Mouse (Mus musculus): ENCODE results near the gene Zscan25. TPM values are rescaled to one million over a fixed set of nuclear protein-coding genes. Genes with fewer than 3 reads are reported as not detected.
"Not testable (repeated sequence)": the region's sequence is repeated elsewhere in the genome, so short reads cannot be mapped to it uniquely, and the experiment has no call there.

Gene Zscan25
- polyA plus RNA-seq (2014; fragmentation: Nextera tagmentation; extraction: Ambion mirVana) = 0.98 and 1.6 TPM in 2 replicates

DNA sequence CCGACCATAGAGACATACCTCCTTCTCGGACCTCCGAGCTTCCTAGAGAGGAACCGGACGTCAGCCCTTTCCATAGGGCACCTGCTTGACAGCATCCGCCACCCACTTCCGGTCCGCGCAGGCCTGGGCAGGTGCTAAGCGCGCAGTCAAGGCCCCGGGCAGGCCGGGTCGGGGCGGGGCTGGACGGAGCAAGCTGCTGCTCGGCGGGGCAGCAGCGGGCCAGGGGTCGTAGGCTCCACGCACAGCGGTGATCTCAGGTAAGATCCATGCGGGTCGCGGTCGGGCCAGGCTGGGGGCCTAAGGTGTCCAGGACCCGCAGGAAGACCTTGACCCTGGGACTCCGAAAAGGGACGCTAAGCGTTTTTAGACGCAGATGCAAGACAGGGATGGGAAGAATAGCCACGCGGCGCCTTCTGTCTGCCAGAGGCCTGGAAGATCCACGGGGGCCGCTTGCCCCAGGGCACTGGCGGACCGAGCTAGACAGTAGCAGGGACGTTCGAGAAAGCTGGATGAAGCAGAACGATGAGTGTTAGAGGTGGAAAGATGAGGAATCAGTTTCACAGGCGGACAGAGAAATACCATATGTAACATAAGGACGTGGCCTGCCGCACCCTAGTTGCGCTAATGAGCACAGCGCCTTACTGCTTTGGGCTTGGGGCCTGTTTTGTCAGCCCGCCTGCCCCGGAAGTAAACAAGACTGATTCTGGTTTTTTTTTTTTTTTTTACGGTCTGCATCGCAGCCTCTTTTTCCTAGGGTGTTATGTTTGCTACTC is at the start of gene Zscan25:
Zscan25 (plus strand) TSS at position 130 of the 773 bp plus-strand sequence.
- peak; percentile 99 for ATAC-seq
- Histone ChIP-seq H3K4me2 (ENCODE audit: low read length) (peak within 1 kb of the TSS; percentile 80), H3K27me3 (replicated peaks; ENCODE audit: control insufficient read depth, insufficient read depth, low read length) (no peaks in the 10 kb centered on the region), H3K4me3 (ENCODE audit: low read depth, low read length) (peak within 1 kb of the TSS; percentile 88), H3K4me1 (ENCODE audit: control insufficient read depth, insufficient read depth, low read length) (no peaks in the 10 kb centered on the region), H3K9me3 (replicated peaks; ENCODE audit: control insufficient read depth, low read length) (no peaks in the 10 kb centered on the region), H3K9ac (ENCODE audit: low read length) (peak within 1 kb of the TSS; percentile 90), H3K36me3 (ENCODE audit: control insufficient read depth, insufficient read depth, low read length) (peaks cover 25% of the 10 kb centered on the region), H3K27ac (ENCODE audit: low read depth, low read length) (peak within 1 kb of the TSS; percentile 86)
- under 1% methylated on average over 50 of the region's 50 CpGs for WGBS
- DNase-seq (ENCODE audit: low spot score) = peak; percentile 95

DNA sequence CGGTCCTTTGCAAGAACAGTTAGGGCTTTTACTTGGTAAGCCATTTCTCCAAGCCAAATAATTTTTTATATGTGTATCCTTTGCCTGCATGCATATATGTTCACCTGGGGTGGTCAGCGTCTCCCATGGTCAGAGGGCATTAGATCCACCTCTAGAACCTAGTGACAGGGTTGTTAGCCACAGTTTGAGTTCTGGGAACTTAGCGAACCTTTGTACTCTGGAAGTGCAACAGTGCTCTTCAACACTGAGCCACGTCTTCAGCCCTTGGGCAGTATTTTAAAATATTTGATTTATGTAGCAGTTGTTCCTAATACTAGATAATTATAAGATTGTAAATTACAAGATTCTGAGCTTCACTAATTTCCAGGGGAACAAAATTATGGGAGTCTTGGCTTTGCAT is 49.7 kb upstream of the Zscan25 start:
- H3K4me2 ChIP-seq (ENCODE audit: low read length) = peak overlapping the region; percentile 71
- H3K27ac ChIP-seq (ENCODE audit: low read depth, low read length) = no peak overlapping the region
- no peaks in the 10 kb centered on the region for H3K9me3 ChIP-seq (replicated peaks; ENCODE audit: control insufficient read depth, low read length)
- H3K4me3 ChIP-seq (ENCODE audit: low read depth, low read length) = no peak overlapping the region
- H3K27me3 ChIP-seq (replicated peaks; ENCODE audit: control insufficient read depth, insufficient read depth, low read length) = no peaks in the 10 kb centered on the region
- no peak for DNase-seq (ENCODE audit: low spot score)
- peaks cover 25% of the 10 kb centered on the region for H3K36me3 ChIP-seq (ENCODE audit: control insufficient read depth, insufficient read depth, low read length)
- ATAC-seq = no peak
- H3K9ac ChIP-seq (ENCODE audit: low read length) = peak overlapping the region; percentile 97; the same call in 1 of the 2 replicates
- 0 out of 2 replicates have a peak, but pooled peaks cover 12% of the 10 kb centered on the region for H3K4me1 ChIP-seq (ENCODE audit: control insufficient read depth, insufficient read depth, low read length)
- 86% methylated on average over 4 of the region's 4 CpGs for WGBS

DNA sequence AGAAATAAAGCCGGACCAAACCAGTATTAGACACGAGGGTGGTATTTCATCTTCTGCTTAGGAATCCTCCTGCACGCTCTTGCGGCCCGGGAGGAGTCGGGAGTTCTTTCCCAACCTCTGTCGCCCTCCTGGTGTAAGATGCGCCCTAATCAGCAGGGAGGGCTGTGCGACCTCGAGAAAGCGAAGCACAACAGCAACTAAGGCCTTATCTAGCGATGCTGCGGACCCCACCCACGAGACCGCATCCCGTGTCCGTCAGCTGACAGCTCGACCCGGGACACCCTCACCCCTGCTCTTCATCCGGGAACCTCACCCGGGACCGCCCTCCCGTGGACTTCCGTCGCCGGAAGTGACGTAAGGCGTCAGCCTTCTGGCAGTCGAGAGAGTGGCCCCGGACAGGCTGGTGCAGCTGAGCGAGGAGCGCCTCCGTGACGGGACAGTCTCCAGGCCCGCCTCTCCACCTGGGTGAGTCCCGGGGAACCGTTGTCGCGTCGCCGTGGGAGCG is 48.9 kb upstream of the Zscan25 start, which contains the start of gene Zfp655:
Zfp655 (plus strand) TSS at position 349 of the 505 bp plus-strand sequence.
- peak; percentile 97 for DNase-seq (ENCODE audit: low spot score)
- no peaks in the 10 kb centered on the region for H3K9me3 ChIP-seq (replicated peaks; ENCODE audit: control insufficient read depth, low read length)
- H3K4me1 ChIP-seq (ENCODE audit: control insufficient read depth, insufficient read depth, low read length) = 0 out of 2 replicates have a peak, but pooled peaks cover 12% of the 10 kb centered on the region
- H3K36me3 ChIP-seq (ENCODE audit: control insufficient read depth, insufficient read depth, low read length) = peaks cover 32% of the 10 kb centered on the region
- no peaks in the 10 kb centered on the region for H3K27me3 ChIP-seq (replicated peaks; ENCODE audit: control insufficient read depth, insufficient read depth, low read length)
- ATAC-seq = peak; percentile 98
- under 1% methylated on average over 42 of the region's 42 CpGs for WGBS
- H3K4me2 ChIP-seq (ENCODE audit: low read length) = peak within 1 kb of the TSS; percentile 71
- peak within 1 kb of the TSS; percentile 79 for H3K27ac ChIP-seq (ENCODE audit: low read depth, low read length)
- H3K4me3 ChIP-seq (ENCODE audit: low read depth, low read length) = peak within 1 kb of the TSS; percentile 95
- peak within 1 kb of the TSS; percentile 97 for H3K9ac ChIP-seq (ENCODE audit: low read length)

DNA sequence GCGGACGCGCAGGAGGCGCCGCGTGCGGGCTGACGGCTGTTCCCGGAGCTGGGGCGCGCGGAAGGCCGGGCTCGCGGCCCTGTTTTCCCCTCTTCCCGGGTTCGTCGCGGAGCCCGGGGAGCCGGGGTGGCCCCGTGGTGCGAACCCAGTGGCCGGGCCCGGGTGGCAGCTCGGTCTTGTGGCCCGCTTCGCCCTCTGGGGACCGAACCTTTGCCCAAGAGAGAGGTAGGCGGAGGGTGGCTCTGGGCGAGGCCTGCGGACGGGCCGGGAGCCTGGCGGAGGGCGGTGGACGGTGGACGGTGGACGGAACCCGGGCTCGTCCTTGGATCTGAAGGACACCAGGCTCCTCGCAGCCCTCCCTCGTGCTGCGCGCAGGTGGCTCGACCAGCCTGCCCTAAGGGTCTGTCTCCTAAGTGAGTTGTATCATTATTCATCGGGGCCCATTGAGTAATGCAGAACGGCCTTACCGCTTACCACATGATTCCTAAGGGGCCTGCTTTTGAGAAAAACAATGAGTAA is 48.3 kb upstream of the Zscan25 start:
- WGBS = under 1% methylated on average over 35 of the region's 49 CpGs
- Histone ChIP-seq H3K9me3 (replicated peaks; ENCODE audit: control insufficient read depth, low read length) (no peaks in the 10 kb centered on the region), H3K4me1 (ENCODE audit: control insufficient read depth, insufficient read depth, low read length) (0 out of 2 replicates have a peak, but pooled peaks cover 12% of the 10 kb centered on the region), H3K36me3 (ENCODE audit: control insufficient read depth, insufficient read depth, low read length) (peaks cover 37% of the 10 kb centered on the region), H3K9ac (ENCODE audit: low read length) (peak overlapping the region; percentile 97), H3K27me3 (replicated peaks; ENCODE audit: control insufficient read depth, insufficient read depth, low read length) (no peaks in the 10 kb centered on the region), H3K4me3 (ENCODE audit: low read depth, low read length) (peak overlapping the region; percentile 95), H3K27ac (ENCODE audit: low read depth, low read length) (peak overlapping the region; percentile 79), H3K4me2 (ENCODE audit: low read length) (peak overlapping the region; percentile 71)
- ATAC-seq = peak; percentile 75
- no peak for DNase-seq (ENCODE audit: low spot score)

DNA sequence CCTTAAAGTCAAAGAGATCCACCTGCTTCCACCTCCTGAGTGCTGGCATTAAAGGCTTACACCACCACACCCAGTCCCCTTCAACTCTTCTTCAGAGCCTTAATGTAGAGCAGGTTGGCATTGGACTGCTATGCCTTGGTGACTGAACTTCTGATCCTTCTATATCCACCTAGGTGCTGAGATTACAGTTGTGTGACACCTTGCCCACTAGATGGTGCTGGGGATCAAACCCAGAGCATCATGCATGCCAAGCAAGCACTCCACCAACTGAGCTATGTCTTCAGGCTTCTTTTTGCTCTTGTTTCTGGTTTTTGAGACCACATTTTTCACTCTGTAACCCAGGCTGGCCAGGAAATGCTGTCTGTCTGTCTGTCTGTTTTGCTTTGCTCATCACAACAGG is 45.7 kb upstream of the Zscan25 start:
- Histone ChIP-seq H3K9ac (ENCODE audit: low read length) (no peak overlapping the region), H3K4me2 (ENCODE audit: low read length) (no peak overlapping the region), H3K4me1 (ENCODE audit: control insufficient read depth, insufficient read depth, low read length) (0 out of 2 replicates have a peak, but pooled peaks cover 12% of the 10 kb centered on the region), H3K4me3 (ENCODE audit: low read depth, low read length) (no peak overlapping the region), H3K9me3 (replicated peaks; ENCODE audit: control insufficient read depth, low read length) (no peaks in the 10 kb centered on the region), H3K36me3 (ENCODE audit: control insufficient read depth, insufficient read depth, low read length) (peaks cover 61% of the 10 kb centered on the region), H3K27me3 (replicated peaks; ENCODE audit: control insufficient read depth, insufficient read depth, low read length) (no peaks in the 10 kb centered on the region), H3K27ac (ENCODE audit: low read depth, low read length) (no peak overlapping the region)
- ATAC-seq = no peak
- DNase-seq (ENCODE audit: low spot score) = peak; percentile 23

- ATAC-seq (no peak), DNase-seq (ENCODE audit: low spot score) (no peak)
- WGBS = 94% methylated on average over 3 of the region's 3 CpGs
- Histone ChIP-seq H3K36me3 (ENCODE audit: control insufficient read depth, insufficient read depth, low read length) (peaks cover 48% of the 10 kb centered on the region), H3K9me3 (replicated peaks; ENCODE audit: control insufficient read depth, low read length) (no peaks in the 10 kb centered on the region), H3K4me2 (ENCODE audit: low read length) (no peak overlapping the region), H3K4me3 (ENCODE audit: low read depth, low read length) (no peak overlapping the region), H3K4me1 (ENCODE audit: control insufficient read depth, insufficient read depth, low read length) (no peaks in the 10 kb centered on the region), H3K9ac (ENCODE audit: low read length) (no peak overlapping the region), H3K27ac (ENCODE audit: low read depth, low read length) (no peak overlapping the region), H3K27me3 (replicated peaks; ENCODE audit: control insufficient read depth, insufficient read depth, low read length) (no peaks in the 10 kb centered on the region)
Observed at GRCm38 (mm10) chr5:145249520-145249919, 30.8 kb upstream of the Zscan25 start.

DNA sequence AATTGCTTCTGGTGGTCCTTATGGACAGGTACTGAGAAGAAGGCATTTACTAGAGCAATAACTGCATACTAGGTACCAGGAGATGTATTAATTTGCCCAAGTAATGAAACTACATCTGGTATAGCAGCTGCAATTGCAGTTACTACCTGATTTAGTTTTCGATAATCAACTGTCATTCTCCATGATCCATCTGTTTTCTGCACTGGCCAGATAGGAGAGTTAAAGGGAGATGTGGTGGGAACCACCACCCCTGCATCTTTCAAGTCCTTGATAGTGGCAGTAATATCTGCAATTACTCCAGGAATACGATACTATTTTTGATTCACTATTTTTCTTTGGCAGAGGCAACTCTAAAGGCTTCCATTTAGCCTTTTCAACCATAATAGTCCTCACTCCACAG is 6.7 kb upstream of the Zscan25 start:
- 85% methylated on average over 2 of the region's 2 CpGs for WGBS

DNA sequence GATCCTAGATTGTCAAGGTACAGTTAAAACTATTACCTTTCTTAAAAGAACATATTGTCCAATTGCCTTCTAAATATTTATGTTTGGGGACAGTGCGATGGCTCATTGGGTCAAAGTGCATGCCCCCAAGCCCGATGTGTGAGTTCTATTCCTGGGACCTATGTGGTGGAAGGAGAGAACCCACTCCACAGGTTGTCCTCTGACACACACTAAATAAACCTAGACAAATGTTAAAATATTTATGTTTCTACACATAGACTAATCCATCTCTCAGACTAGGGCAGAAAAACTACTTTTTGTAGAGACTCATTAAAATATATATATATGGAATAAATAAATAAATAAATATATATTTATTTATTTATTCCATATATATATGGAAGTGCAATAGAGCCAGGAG is 352 bp upstream of the Zscan25 start:
- peak overlapping the region; percentile 88 for H3K4me3 ChIP-seq (ENCODE audit: low read depth, low read length)
- no peaks in the 10 kb centered on the region for H3K4me1 ChIP-seq (ENCODE audit: control insufficient read depth, insufficient read depth, low read length)
- peaks cover 22% of the 10 kb centered on the region for H3K36me3 ChIP-seq (ENCODE audit: control insufficient read depth, insufficient read depth, low read length)
- no peak for DNase-seq (ENCODE audit: low spot score)
- 94% methylated on average over 2 of the region's 2 CpGs for WGBS
- no peak overlapping the region for H3K27ac ChIP-seq (ENCODE audit: low read depth, low read length)
- no peaks in the 10 kb centered on the region for H3K9me3 ChIP-seq (replicated peaks; ENCODE audit: control insufficient read depth, low read length)
- no peak overlapping the region for H3K9ac ChIP-seq (ENCODE audit: low read length)
- no peaks in the 10 kb centered on the region for H3K27me3 ChIP-seq (replicated peaks; ENCODE audit: control insufficient read depth, insufficient read depth, low read length)
- ATAC-seq = peak; percentile 41
- no peak overlapping the region for H3K4me2 ChIP-seq (ENCODE audit: low read length)

More for the DNA sequence above, 6.7 kb upstream of the Zscan25 start:
- H3K36me3 ChIP-seq (ENCODE audit: control insufficient read depth, insufficient read depth, low read length); H3K9ac ChIP-seq (ENCODE audit: low read length); H3K4me3 ChIP-seq (ENCODE audit: low read depth, low read length); H3K9me3 ChIP-seq (replicated peaks; ENCODE audit: control insufficient read depth, low read length); DNase-seq (ENCODE audit: low spot score); H3K27ac ChIP-seq (ENCODE audit: low read depth, low read length); H3K4me1 ChIP-seq (ENCODE audit: control insufficient read depth, insufficient read depth, low read length); H3K27me3 ChIP-seq (replicated peaks; ENCODE audit: control insufficient read depth, insufficient read depth, low read length); H3K4me2 ChIP-seq (ENCODE audit: low read length); ATAC-seq: not testable (repeated sequence)

DNA sequence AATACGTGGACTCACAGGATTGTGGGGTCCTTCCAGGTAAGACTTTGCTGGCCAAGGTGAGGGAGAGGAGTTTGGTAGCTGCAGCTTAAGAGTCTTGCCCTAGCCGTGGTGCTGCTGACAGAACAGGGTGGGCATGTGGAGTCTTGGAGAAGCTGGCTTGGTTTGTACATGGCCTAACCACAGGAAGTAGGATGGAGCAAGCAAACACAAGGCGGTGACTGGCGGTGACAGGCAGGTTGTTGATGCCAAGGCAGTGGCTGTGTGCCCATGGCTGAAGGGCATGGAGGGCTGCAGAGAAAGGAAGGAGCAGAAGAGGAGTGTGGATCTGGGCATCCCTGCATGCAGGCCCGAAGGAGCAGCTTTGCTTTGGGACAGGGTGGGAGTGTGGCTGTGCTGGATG is 8.1 kb downstream of the Zscan25 start:
- ATAC-seq (no peak), DNase-seq (ENCODE audit: low spot score) (no peak)
- Histone ChIP-seq H3K9ac (ENCODE audit: low read length) (no peak overlapping the region), H3K4me2 (ENCODE audit: low read length) (no peak overlapping the region), H3K27me3 (replicated peaks; ENCODE audit: control insufficient read depth, insufficient read depth, low read length) (no peaks in the 10 kb centered on the region), H3K36me3 (ENCODE audit: control insufficient read depth, insufficient read depth, low read length) (peaks cover 88% of the 10 kb centered on the region), H3K4me1 (ENCODE audit: control insufficient read depth, insufficient read depth, low read length) (no peaks in the 10 kb centered on the region), H3K27ac (ENCODE audit: low read depth, low read length) (no peak overlapping the region), H3K9me3 (replicated peaks; ENCODE audit: control insufficient read depth, low read length) (no peaks in the 10 kb centered on the region), H3K4me3 (ENCODE audit: low read depth, low read length) (no peak overlapping the region)
- WGBS = 97% methylated on average over 5 of the region's 5 CpGs
